Mouse (Mus musculus): ENCODE results near the gene Dnm1. TPM values are rescaled to one million over a fixed set of nuclear protein-coding genes. Genes with fewer than 3 reads are reported as not detected.

Gene Dnm1
- polyA plus RNA-seq, 1 experiment, result not detected

DNA sequence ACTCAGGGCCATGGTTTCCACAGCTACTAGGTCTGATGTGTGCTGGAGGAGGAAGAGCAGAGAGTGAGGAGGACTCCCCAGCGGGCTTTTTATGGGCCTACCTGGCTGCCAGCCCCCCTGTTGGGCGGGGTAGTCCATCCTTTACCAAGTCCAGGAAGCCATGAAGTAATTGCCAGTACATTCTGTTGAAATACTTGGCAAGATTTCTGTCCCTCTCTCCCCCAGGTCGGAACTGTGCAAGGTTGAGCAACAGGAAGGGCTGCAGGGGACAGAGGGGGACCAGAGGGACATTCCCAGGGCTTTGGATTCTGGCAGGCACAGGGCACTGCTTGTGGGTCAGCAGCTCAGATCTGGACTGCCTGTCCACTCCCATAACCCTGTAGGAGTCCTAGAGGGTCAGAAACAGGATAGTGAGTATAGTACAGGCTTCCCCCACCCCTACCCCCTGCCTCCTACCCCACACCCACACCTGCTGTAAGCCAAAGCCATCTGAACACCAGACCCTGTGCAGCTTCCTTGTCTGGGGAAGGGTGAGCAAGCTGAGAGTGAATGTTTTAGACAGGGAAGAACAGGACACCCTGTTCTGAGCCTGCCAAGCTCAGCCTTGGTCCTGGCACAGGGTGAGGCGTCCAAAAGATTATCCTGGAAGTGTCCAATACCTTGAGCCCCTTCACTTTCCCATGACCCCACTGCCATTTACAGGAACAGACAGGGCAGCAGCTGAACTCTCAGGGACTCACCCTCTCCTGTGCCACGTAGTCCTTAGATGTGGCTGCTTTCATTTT, 34.8 kb upstream of the Dnm1 start, which contains the start of gene Lcn2:
Gene Lcn2 (minus strand): TSS at position 547 of the 785 bp plus-strand sequence.
- TF ChIP-seq POLR2A (IDR thresholded peaks at IDR 0.05; ENCODE audit: insufficient read depth, low read depth, low read length) (no peak), CTCF (IDR thresholded peaks at IDR 0.05; ENCODE audit: insufficient read depth, low read depth, low read length) (no peak)
- H3K4me1 ChIP-seq (ENCODE audit: control insufficient read depth, insufficient read depth, low read length), result no peaks in the 10 kb centered on the region
- H3K4me3 ChIP-seq (ENCODE audit: insufficient read depth, low read depth, low read length), result no peak within 1 kb of the TSS
- WGBS, result 67% methylated on average over 5 of the region's 5 CpGs
- H3K27ac ChIP-seq (ENCODE audit: insufficient read depth, low read depth, low read length), result no peak within 1 kb of the TSS

DNA sequence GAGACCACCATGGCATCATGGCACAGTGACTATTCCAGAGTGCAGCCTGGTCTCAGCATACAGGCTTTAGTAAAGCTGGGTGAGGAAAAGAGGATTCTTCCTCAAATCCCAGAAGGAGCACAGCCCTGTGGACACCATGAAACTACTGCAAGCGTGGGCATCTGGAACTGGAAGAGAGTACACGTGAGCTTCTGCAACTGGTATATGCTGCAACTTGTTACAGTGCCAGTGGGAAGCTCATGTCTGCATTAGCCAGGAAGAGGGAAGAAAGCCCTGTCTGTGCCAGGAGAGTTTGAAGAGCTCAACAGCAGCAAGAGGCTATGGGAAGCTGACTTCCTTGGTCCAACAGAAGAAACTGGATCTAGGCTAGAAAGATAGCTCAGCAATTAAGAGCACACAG, 29.6 kb upstream of the Dnm1 start:
- no peak for TF ChIP-seq POLR2A (IDR thresholded peaks at IDR 0.05; ENCODE audit: insufficient read depth, low read depth, low read length)
- WGBS, result 49% methylated on average over 2 of the region's 2 CpGs
- H3K27ac ChIP-seq (ENCODE audit: insufficient read depth, low read depth, low read length), result no peak overlapping the region
- no peak overlapping the region for H3K4me3 ChIP-seq (ENCODE audit: insufficient read depth, low read depth, low read length)
- peaks cover 9% of the 10 kb centered on the region; the same call in 1 of the 2 replicates for H3K4me1 ChIP-seq (ENCODE audit: control insufficient read depth, insufficient read depth, low read length)

DNA sequence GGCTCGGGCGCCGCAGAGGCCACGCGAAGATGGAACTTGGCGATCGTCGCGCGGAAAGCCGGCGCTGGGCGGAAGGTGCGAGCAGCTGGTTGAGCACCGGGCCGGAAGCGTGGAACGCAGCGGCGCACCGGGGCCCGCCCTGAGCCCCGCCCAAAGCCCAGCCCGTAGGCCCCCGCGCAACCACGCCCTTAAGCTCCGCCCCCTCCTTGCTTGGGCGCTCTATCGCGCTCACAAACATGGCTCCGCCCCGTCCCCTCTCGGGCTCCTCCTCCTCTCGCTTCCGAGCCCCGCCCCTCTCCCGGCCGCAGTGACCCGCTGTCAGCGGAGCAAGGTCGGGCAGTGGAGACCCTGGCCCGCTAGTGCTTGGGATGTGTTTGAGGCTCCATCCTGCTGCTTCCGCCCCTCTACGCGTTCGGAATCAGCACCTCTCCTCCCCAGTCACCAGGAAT, 28.7 kb upstream of the Dnm1 start, which contains the start of gene 1110008P14Rik:
Gene 1110008P14Rik (minus strand): TSS at position 164 of the 449 bp plus-strand sequence.
- Histone ChIP-seq H3K27ac (ENCODE audit: insufficient read depth, low read depth, low read length) (no peak within 1 kb of the TSS), H3K4me3 (ENCODE audit: insufficient read depth, low read depth, low read length) (peak within 1 kb of the TSS; percentile 70)
- WGBS, result 1% methylated on average over 43 of the region's 47 CpGs

DNA sequence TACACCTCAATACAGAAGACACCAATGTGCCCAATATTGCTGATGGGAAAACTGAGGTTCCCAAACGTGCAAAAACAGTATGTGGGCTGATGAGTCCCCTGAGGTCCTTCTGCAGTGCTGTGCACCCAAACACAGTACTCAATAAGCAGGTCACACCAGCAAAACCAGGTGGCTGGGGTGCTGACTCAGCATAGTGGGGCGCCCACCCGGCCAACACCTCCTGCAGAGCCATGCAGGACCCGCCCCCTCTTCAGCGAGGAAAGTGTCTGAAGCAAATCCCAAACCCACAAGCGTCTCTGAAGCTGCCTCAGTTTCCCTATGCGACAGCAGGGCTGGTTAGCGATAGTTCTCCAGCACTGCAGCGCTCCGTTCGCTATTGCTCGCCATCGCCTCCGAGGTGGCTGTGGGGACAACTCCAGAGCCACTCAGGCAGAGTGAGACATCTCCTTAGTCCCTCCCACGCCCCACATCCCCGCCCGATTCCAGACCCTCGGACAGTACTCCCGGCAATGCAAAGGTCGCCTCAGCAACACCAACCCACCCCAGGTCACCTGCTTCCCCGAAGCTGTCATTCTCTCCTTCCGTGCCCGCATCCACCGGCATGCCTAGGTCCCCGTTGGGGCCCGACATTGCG, 28.1 kb upstream of the Dnm1 start:
- no peak overlapping the region for H3K27ac ChIP-seq (ENCODE audit: insufficient read depth, low read depth, low read length)
- 1% methylated on average over 27 of the region's 27 CpGs for WGBS
- H3K4me1 ChIP-seq (ENCODE audit: control insufficient read depth, insufficient read depth, low read length), result peaks cover 9% of the 10 kb centered on the region; the same call in 1 of the 2 replicates
- TF ChIP-seq CTCF (IDR thresholded peaks at IDR 0.05; ENCODE audit: insufficient read depth, low read depth, low read length) (no peak), POLR2A (IDR thresholded peaks at IDR 0.05; ENCODE audit: insufficient read depth, low read depth, low read length) (no peak)
- peak overlapping the region; percentile 70 for H3K4me3 ChIP-seq (ENCODE audit: insufficient read depth, low read depth, low read length)

More for the DNA sequence above, 28.7 kb upstream of the Dnm1 start, which contains the start of gene 1110008P14Rik:
- TF ChIP-seq CTCF (IDR thresholded peaks at IDR 0.05; ENCODE audit: insufficient read depth, low read depth, low read length) (no peak), POLR2A (IDR thresholded peaks at IDR 0.05; ENCODE audit: insufficient read depth, low read depth, low read length) (no peak)
- peaks cover 9% of the 10 kb centered on the region; the same call in 1 of the 2 replicates for H3K4me1 ChIP-seq (ENCODE audit: control insufficient read depth, insufficient read depth, low read length)

DNA sequence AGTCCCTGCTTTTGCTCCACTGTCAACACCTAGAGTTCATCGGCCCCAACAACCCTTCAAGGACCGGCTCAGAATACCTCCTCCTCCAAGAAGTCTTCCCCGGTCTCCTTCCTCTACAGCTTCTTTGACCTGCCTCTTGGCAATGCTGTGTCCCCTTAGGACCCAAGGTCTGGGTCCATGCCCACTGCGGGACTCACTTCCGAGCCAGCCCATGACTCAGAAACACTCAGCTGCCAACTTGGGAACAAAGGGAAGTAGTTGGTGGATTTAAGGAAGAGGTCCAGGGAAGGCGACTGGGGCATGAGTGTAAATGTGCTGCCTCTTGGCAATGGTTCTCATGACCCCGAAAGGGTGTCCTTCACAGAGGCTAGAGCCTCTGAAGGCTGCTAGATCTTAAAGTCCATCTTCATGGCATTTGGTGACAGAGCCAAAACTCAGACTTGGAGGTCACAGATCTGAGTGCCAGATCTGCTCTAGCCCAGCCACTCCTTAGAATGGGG, 26.9 kb upstream of the Dnm1 start:
- WGBS, result 58% methylated on average over 7 of the region's 7 CpGs
- Histone ChIP-seq H3K4me3 (ENCODE audit: insufficient read depth, low read depth, low read length) (no peak overlapping the region), H3K27ac (ENCODE audit: insufficient read depth, low read depth, low read length) (no peak overlapping the region), H3K4me1 (ENCODE audit: control insufficient read depth, insufficient read depth, low read length) (peaks cover 20% of the 10 kb centered on the region)
- TF ChIP-seq CTCF (IDR thresholded peaks at IDR 0.05; ENCODE audit: insufficient read depth, low read depth, low read length) (no peak), POLR2A (IDR thresholded peaks at IDR 0.05; ENCODE audit: insufficient read depth, low read depth, low read length) (no peak)

DNA sequence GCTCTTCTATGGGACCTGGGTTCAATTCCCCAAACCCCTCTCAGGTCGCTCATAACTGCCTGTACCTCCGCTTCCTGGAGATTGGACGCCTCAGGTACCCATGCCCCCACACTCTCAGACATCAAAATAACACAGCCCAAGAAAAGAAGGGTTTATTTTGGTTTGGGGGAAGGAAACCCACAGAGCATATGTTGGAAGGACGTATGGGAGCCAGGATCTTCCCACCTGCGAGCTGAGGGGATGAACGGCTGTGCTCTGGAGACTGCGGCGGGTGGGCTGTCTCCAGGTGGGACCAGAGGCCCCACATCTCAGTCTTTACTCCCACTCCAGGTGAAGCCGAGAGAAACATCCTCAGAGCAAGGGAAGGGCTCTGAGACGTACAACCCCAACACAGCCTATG, 23.8 kb upstream of the Dnm1 start:
- 94% methylated on average over 10 of the region's 10 CpGs for WGBS
- Histone ChIP-seq H3K4me1 (ENCODE audit: control insufficient read depth, insufficient read depth, low read length) (peaks cover 20% of the 10 kb centered on the region), H3K4me3 (ENCODE audit: insufficient read depth, low read depth, low read length) (no peak overlapping the region), H3K27ac (ENCODE audit: insufficient read depth, low read depth, low read length) (no peak overlapping the region)
- TF ChIP-seq CTCF (IDR thresholded peaks at IDR 0.05; ENCODE audit: insufficient read depth, low read depth, low read length) (no peak), POLR2A (IDR thresholded peaks at IDR 0.05; ENCODE audit: insufficient read depth, low read depth, low read length) (no peak)

DNA sequence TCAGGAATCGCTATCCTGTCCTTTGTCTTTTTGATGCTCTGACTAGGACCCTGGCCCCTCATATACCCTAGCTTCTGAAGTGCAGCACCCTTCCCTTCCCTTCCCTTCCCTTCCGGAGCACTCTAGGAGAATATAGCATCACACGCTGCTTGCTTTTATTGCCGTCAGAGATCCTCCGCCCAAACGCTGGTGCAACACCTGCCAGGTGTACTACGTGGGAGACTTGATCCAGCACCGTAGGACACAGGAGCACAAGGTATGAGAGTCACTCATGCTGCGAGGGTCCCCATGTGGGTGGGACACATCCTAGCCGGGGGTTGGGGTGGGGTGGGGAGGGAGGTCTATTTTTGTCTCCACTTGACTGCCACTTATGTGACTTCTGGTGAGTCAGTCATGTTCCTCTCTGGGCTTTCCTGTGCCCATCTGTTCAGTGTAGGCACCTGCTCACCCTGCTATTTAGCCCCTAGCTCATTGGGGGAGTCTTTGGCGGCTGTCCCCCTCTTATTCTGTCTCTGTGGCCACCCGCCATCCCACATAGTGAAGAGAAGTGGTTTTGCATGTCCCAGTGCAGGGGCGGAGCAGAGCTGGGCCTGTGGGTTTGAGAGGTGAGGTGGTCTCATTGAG, 22.3 kb upstream of the Dnm1 start:
- Histone ChIP-seq H3K27ac (ENCODE audit: insufficient read depth, low read depth, low read length) (no peak overlapping the region), H3K4me1 (ENCODE audit: control insufficient read depth, insufficient read depth, low read length) (peaks cover 14% of the 10 kb centered on the region), H3K4me3 (ENCODE audit: insufficient read depth, low read depth, low read length) (no peak overlapping the region)
- TF ChIP-seq POLR2A (IDR thresholded peaks at IDR 0.05; ENCODE audit: insufficient read depth, low read depth, low read length) (no peak), CTCF (IDR thresholded peaks at IDR 0.05; ENCODE audit: insufficient read depth, low read depth, low read length) (no peak)
- 72% methylated on average over 13 of the region's 13 CpGs for WGBS

DNA sequence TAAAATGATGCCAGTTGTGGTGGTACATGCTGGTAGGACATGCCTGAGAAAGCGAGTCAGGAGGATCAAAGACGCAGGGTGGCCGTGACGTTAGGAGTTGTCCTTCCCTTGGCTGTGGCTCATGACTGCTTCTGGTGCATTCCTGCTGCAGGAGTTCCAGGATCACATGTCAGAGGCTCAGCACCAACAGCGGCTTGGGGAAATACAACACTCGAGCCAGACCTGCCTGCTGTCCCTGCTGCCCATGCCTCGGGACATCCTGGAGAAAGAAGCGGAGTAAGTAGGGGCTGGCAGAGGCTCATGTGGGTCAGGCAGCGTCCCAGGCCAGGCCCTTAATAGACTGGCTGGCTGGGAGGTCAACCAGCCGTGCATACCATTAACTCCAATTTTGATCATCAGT, 21.1 kb upstream of the Dnm1 start:
- no peak overlapping the region for H3K27ac ChIP-seq (ENCODE audit: insufficient read depth, low read depth, low read length)
- 88% methylated on average over 10 of the region's 10 CpGs for WGBS
- TF ChIP-seq POLR2A (IDR thresholded peaks at IDR 0.05; ENCODE audit: insufficient read depth, low read depth, low read length) (no peak), CTCF (IDR thresholded peaks at IDR 0.05; ENCODE audit: insufficient read depth, low read depth, low read length) (no peak)
- no peak overlapping the region for H3K4me3 ChIP-seq (ENCODE audit: insufficient read depth, low read depth, low read length)
- H3K4me1 ChIP-seq (ENCODE audit: control insufficient read depth, insufficient read depth, low read length), result peaks cover 10% of the 10 kb centered on the region; the same call in 1 of the 2 replicates
